Mouse (Mus musculus) CH12.LX (cell line): ENCODE measurements around the gene Unc119b.

ENCODE experiments used
- CHD2 ChIP-seq: IDR thresholded peaks from 2 replicates; pipeline ENCODE4 v1.6.1; 2011; ENCODE audit warnings: low read length, improper control_type of control experiment
- HCFC1 ChIP-seq: IDR thresholded peaks from 2 replicates; pipeline ENCODE4 v1.6.1; 2012; ENCODE audit warnings: low read depth, mild to moderate bottlenecking, inconsistent platforms, low read length, improper control_type of control experiment
- RCOR1 ChIP-seq: conservative IDR thresholded peaks from 2 replicates; pipeline ENCODE4 v1.6.1; 2012; ENCODE audit warnings: low read depth, mild to moderate bottlenecking, inconsistent platforms, low read length, improper control_type of control experiment

DNA sequence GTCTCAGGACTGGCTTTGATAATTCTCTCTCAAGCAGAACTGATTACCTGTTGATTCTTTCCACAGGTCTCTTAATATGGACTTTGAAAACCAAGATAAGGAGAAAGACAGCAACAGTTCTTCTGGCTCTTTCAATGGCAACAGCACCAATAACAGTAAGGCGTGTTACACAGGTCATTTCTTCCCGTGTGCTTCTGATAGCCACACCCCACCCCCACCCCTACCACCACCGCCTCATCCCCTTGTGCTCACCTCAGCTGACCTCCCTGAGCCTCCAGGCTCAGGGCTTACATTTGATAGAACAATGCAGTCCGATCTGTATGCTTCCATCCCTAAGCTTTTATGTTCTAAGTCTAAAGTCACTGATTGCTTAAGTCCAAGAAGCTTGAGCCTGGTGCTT is 60.0 kb downstream of the Unc119b start:
- TF ChIP-seq RCOR1 = no peak
- TF ChIP-seq CHD2 = no peak
- TF ChIP-seq HCFC1 = no peak
